Mouse (Mus musculus) cerebellum, adult 2 months (tissue): ENCODE measurements at regions not wholly inside any gene's neighbourhood (a gene's known extent, or its start where the extent isn't known, plus 50 kb on each side); places are given as distances from the start of the nearest gene placed in this dataset.
A peak's percentile ranks its signal among the peaks of the same experiment; 100 is the strongest.

Source experiments
- DNase-seq, 2 experiments: peaks; one replicate each; pipeline ENCODE4 v3.0.0; 2021
- H3K27ac ChIP-seq: fragments of 200-500 bp; 2 replicates; pipeline ENCODE4 v1.5.1; 2012; ENCODE audit warnings: low read length, control low read depth, inconsistent platforms; ENCODE audit not compliant: insufficient read depth
- H3K27me3 ChIP-seq: fragments of 200-500 bp; 2 replicates; pipeline ENCODE4 v1.6.1; 2012; ENCODE audit warnings: inconsistent platforms, mild to moderate bottlenecking, low read length, moderate library complexity; ENCODE audit not compliant: control insufficient read depth, insufficient read depth
- H3K4me1 ChIP-seq: fragments of 200-500 bp; 2 replicates; pipeline ENCODE4 v1.6.1; 2011; ENCODE audit warnings: low read length; ENCODE audit not compliant: control insufficient read depth, insufficient read depth
- H3K4me3 ChIP-seq: fragments of 200-500 bp; replicated peaks from 2 replicates; pipeline ENCODE3; 2011; ENCODE audit warnings: mild to moderate bottlenecking, low read depth, low read length, control low read depth; ENCODE audit not compliant: insufficient read depth
- CTCF ChIP-seq: fragments of 200-500 bp; IDR thresholded peaks from 2 replicates; pipeline ENCODE4 v1.5.1; 2011; ENCODE audit warnings: low read depth, mild to moderate bottlenecking, control low read depth, low read length, moderate library complexity, borderline replicate concordance; ENCODE audit not compliant: insufficient read depth
- POLR2A ChIP-seq: fragments of 200-500 bp; IDR thresholded peaks from 2 replicates; pipeline ENCODE4 v1.6.1; 2011; ENCODE audit warnings: low read length, control low read depth, borderline replicate concordance; ENCODE audit not compliant: insufficient read depth
- WGBS: fragments of 180-500 bp; shearing (Covaris S2); methylation state at CpG from one replicate; pipeline ENCODE4 v1.1.7; 2018; 5-methylcytosine and 5-hydroxymethylcytosine counted together

- WGBS: 84% methylated on average over 6 of the region's 6 CpGs
- Histone ChIP-seq H3K4me3 (no peak overlapping the region), H3K4me1 (no peaks in the 10 kb centered on the region), H3K27me3 (no peaks in the 10 kb centered on the region; the same call in 1 of the 2 replicates), H3K27ac (no peak overlapping the region)
- TF ChIP-seq POLR2A (no peak), CTCF (no peak)
- no peak for DNase-seq
These were observed 134.3 kb upstream of the Ajap1 start for GRCm38 (mm10) chr4:153616938-153617337.

DNA sequence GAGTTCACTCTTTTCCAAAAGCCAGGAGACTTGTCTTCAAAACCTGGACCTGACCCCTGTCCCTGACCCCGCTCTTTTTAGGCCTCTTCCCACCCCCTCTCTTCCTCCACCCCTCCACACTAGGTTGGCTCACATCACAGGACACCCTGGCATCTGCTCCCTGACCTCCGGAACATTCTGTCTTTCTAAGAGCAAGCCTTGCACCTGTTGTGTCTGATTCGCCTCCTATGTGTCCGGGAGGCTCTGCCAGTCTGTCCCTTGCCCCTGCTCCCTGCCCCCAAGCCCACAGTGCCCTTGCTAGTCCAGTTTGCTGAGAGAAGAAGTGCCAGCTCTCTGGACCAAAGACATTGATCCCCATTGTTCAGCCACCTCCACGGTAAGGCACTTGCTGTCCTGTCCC lies 138.3 kb upstream of the Ajap1 start:
- H3K27me3 ChIP-seq: no peaks in the 10 kb centered on the region; the same call in 1 of the 2 replicates
- H3K4me1 ChIP-seq: no peaks in the 10 kb centered on the region
- DNase-seq: no peak
- TF ChIP-seq POLR2A: no peak
- no peak for TF ChIP-seq CTCF
- no peak overlapping the region for H3K27ac ChIP-seq
- 54% methylated on average over 5 of the region's 5 CpGs for WGBS
- no peak overlapping the region for H3K4me3 ChIP-seq

- no peak for DNase-seq
- TF ChIP-seq POLR2A (no peak), CTCF (no peak)
- 64% methylated on average over 7 of the region's 7 CpGs for WGBS
These were observed 148.6 kb upstream of the Ajap1 start for GRCm38 (mm10) chr4:153631161-153631560.

GRCm38 (mm10) chr4:153632056-153632455 lies 149.4 kb upstream of the Ajap1 start:
- Histone ChIP-seq H3K4me3 (no peak overlapping the region), H3K4me1 (no peaks in the 10 kb centered on the region), H3K27me3 (no peaks in the 10 kb centered on the region; the same call in 1 of the 2 replicates), H3K27ac (no peak overlapping the region)
- no peak for DNase-seq
- over 99% methylated on average over 5 of the region's 5 CpGs for WGBS
- no peak for TF ChIP-seq CTCF
- no peak for TF ChIP-seq POLR2A

More at GRCm38 (mm10) chr4:153631161-153631560, 148.6 kb upstream of the Ajap1 start:
- Histone ChIP-seq H3K4me1 (no peaks in the 10 kb centered on the region), H3K27me3 (no peaks in the 10 kb centered on the region; the same call in 1 of the 2 replicates), H3K4me3 (no peak overlapping the region), H3K27ac (no peak overlapping the region)

GRCm38 (mm10) chr4:153632551-153632950 lies 149.9 kb upstream of the Ajap1 start:
- Histone ChIP-seq H3K4me1 (no peaks in the 10 kb centered on the region), H3K4me3 (no peak overlapping the region), H3K27me3 (no peaks in the 10 kb centered on the region; the same call in 1 of the 2 replicates), H3K27ac (no peak overlapping the region)
- TF ChIP-seq POLR2A (no peak), CTCF (no peak)
- no peak for DNase-seq
- 87% methylated on average over 19 of the region's 19 CpGs for WGBS

- WGBS: 13% methylated on average over 5 of the region's 5 CpGs
- DNase-seq: peak in 1 of 2 experiments; percentile 6
- no peak overlapping the region for H3K27ac ChIP-seq
These were observed 150.6 kb upstream of the Ajap1 start for GRCm38 (mm10) chr4:153633260-153633659.

DNA sequence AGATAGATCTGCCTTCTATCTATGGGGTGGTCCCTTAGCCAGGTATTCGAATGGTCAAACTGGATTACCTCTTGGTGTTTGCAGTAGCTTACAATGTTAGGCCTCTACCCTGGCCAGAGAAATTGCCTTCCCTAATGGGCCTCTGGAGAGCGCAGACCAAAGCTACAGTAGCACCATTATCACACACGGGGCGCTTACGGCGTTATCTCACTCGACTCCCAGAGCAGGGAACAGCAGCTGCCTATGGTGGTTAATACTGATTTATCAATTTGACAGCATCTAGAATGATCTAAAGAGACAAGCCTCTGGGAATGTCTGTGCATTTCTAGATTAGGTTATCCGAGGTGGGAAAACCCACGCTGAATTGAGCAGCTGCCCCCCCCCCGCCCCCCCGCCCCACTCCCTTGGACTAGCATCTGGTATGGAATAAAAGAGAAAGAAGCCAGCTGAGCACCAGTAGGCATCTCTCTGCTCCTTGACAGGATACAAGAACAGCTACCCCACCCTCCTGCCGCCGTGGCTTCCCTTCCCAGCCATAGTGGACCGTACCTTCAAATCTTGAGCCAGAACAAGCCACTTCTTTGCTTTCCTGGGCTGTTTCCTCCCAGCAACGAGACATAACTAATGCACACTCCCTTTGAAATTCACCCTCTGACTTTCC lies 151.7 kb upstream of the Ajap1 start:
- 54% methylated on average over 15 of the region's 15 CpGs for WGBS
- no peak overlapping the region for H3K27ac ChIP-seq
- no peak for DNase-seq
- TF ChIP-seq CTCF (no peak), POLR2A (no peak)
- H3K4me3 ChIP-seq: no peak overlapping the region
- no peaks in the 10 kb centered on the region for H3K4me1 ChIP-seq
- no peaks in the 10 kb centered on the region; the same call in 1 of the 2 replicates for H3K27me3 ChIP-seq

More at GRCm38 (mm10) chr4:153633260-153633659, 150.6 kb upstream of the Ajap1 start:
- no peak for TF ChIP-seq CTCF
- no peak for TF ChIP-seq POLR2A
- Histone ChIP-seq H3K4me3 (no peak overlapping the region), H3K27me3 (no peaks in the 10 kb centered on the region; the same call in 1 of the 2 replicates), H3K4me1 (no peaks in the 10 kb centered on the region)

- no peaks in the 10 kb centered on the region for H3K4me1 ChIP-seq
- WGBS: 23% methylated on average over 1 of the region's 1 CpGs
- DNase-seq: no peak
- no peak overlapping the region for H3K27ac ChIP-seq
- H3K27me3 ChIP-seq: no peaks in the 10 kb centered on the region; the same call in 1 of the 2 replicates
- no peak overlapping the region for H3K4me3 ChIP-seq
- TF ChIP-seq CTCF (no peak), POLR2A (no peak)
These were observed 155.4 kb upstream of the Ajap1 start for GRCm38 (mm10) chr4:153637989-153638388.
